ENCODE assay signal across 15 mouse cellular contexts in genomic region chr5:124189572-124189981, GRCm38 (mm10). TPM values are rescaled to one million over a fixed set of nuclear protein-coding genes. Genes with fewer than 3 reads are reported as not detected.
DNase-seq lines count a peak whose midpoint lies in the region; ATAC-seq and TF ChIP-seq lines count a peak whose summit lies in the region.
"Had no signal": no experiment of that assay in that cellular context is flagged by ENCODE, and none has a peak within 500 bp of the region (broad histone marks: within the 10 kb centered on the region; RNA-seq: fewer than 3 reads in every experiment).

No protein-coding gene starts in this region.

- no peak for TF ChIP-seq CTCF in thymus, adult 2 months (IDR thresholded peaks at IDR 0.05; ENCODE audit: borderline replicate concordance, control insufficient read depth, extremely low read depth, insufficient read depth, low read length, poor library complexity)
- TF ChIP-seq CTCF in olfactory bulb, adult 2 months (IDR thresholded peaks at IDR 0.05; ENCODE audit: insufficient read depth, low read depth, low read length) = no peak

- no peaks in the 10 kb centered on the region for H3K27me3 ChIP-seq in heart, embryonic 13.5 days (replicated peaks)
- H3K27me3 ChIP-seq in thymus, adult 2 months (ENCODE audit: control insufficient read depth, insufficient read depth, low read length) = no peaks in the 10 kb centered on the region

- H3K36me3 ChIP-seq in heart, embryonic 13.5 days = no peaks in the 10 kb centered on the region
- no peaks in the 10 kb centered on the region for H3K36me3 ChIP-seq in thymus, adult 2 months (ENCODE audit: control insufficient read depth, insufficient read depth, low read length)

- peaks cover 98% of the 10 kb centered on the region for H3K4me1 ChIP-seq in heart, embryonic 13.5 days
- H3K4me1 ChIP-seq in thymus, adult 2 months (replicated peaks; ENCODE audit: control insufficient read depth, insufficient read depth, low read length) = peaks cover 85% of the 10 kb centered on the region
- H3K4me1 ChIP-seq in olfactory bulb, adult 2 months (ENCODE audit: control insufficient read depth, insufficient read depth, low read length) = peaks cover 62% of the 10 kb centered on the region

- H3K9ac ChIP-seq in heart, embryonic 13.5 days = peak overlapping the region; percentile 45
- H3K9ac ChIP-seq: hindbrain, embryonic 14.5 days had no signal

- ATAC-seq in heart, embryonic 13.5 days (ENCODE audit: extremely low read depth, insufficient number of reproducible peaks, low FRiP score, low TSS enrichment) = no peak
- ATAC-seq: activated CD4-positive, CD25-positive, alpha-beta regulatory T cell, adult 4 months had no signal

- H3K4me2 ChIP-seq in heart, embryonic 13.5 days = no peak overlapping the region
- H3K4me2 ChIP-seq: hindbrain, embryonic 14.5 days had no signal

- H3K9me3 ChIP-seq in heart, embryonic 13.5 days = no peaks in the 10 kb centered on the region

- no peak for DNase-seq in heart, postnatal 14 days
- DNase-seq in thymus, adult 2 months = no peak
- DNase-seq in thymus, adult 18-20 months = no peak
- DNase-seq in liver = peak; percentile 32
- no peak for DNase-seq in kidney, adult 8-10 months
- DNase-seq in cerebellum, adult 11 months = no peak
- DNase-seq: kidney, adult 18-20 months; layer of hippocampus, adult 9-11 months; left cerebral cortex, postnatal 4 days; lung, postnatal 36 days had no signal

- peak overlapping the region; percentile 37; the same call in 1 of the 2 replicates for H3K27ac ChIP-seq in heart, embryonic 13.5 days (replicated peaks)
- peak overlapping the region; percentile 10; the same call in 1 of the 2 replicates for H3K27ac ChIP-seq in thymus, adult 2 months (ENCODE audit: control insufficient read depth, insufficient read depth, low read length)
- peak overlapping the region; percentile 76; the same call in 1 of the 2 replicates for H3K27ac ChIP-seq in olfactory bulb, adult 2 months (ENCODE audit: insufficient read depth, low read depth, low read length)
- H3K27ac ChIP-seq: hindbrain, embryonic 14.5 days; stomach, postnatal 0 days had no signal

- no peak for TF ChIP-seq POLR2A in thymus, adult 2 months (IDR thresholded peaks at IDR 0.05; ENCODE audit: control insufficient read depth, extremely low read depth, insufficient read depth, low read length, poor library complexity)
- TF ChIP-seq POLR2A in olfactory bulb, adult 2 months (IDR thresholded peaks at IDR 0.05; ENCODE audit: insufficient read depth, low read depth, low read length) = no peak

- 80% methylated on average over 4 of the region's 4 CpGs for WGBS in heart, embryonic 13.5 days
- WGBS in thymus, adult 2 months = 53% methylated on average over 4 of the region's 4 CpGs
- WGBS in olfactory bulb, adult 2 months = 91% methylated on average over 4 of the region's 4 CpGs

- H3K4me3 ChIP-seq in heart, embryonic 13.5 days = no peak overlapping the region
- H3K4me3 ChIP-seq in thymus, adult 2 months (ENCODE audit: control insufficient read depth, insufficient read depth, low read length) = no peak overlapping the region
- no peak overlapping the region for H3K4me3 ChIP-seq in olfactory bulb, adult 2 months (ENCODE audit: insufficient read depth, low read depth, low read length)

- intact Hi-C loops in heart, postnatal 14 days (cut with DNase I) = no loop called here

RNA-seq across cellular contexts. Expression of gene Pitpnm2, which starts 60.0 kb away (rescaled TPM):
- 5.1 and 6.6 TPM in 2 replicates for polyA plus RNA-seq in heart, embryonic 13.5 days (2015; fragmentation: Nextera tagmentation; extraction: Ambion mirVana)
- 10 to 100 TPM; 47.9 to 52.4 TPM for total RNA-seq in heart, postnatal 14 days (2021)
- polyA plus RNA-seq in thymus, adult 2 months (2012; rRNA removed) = 279 and 356 TPM in 2 replicates
- polyA plus RNA-seq in olfactory bulb, adult 2 months (2012; ENCODE audit: insufficient read depth, insufficient read length, low replicate concordance, missing spikeins) = 145 TPM in 1 of 2 replicates, not detected in the other

Comparison
In these comparisons a context has a peak if more than half of its experiments do, and no peak if none do; other contexts are left out.
1. H3K27ac ChIP-seq: peak in every context shown above with its lines; median percentile 76 in olfactory bulb, adult 2 months; 37 in heart, embryonic 13.5 days; 10 in thymus, adult 2 months.